Mouse (Mus musculus): ENCODE measurements around the gene Tcf25. TPM values are rescaled to one million over a fixed set of nuclear protein-coding genes. Genes with fewer than 3 reads are reported as not detected.
A peak's percentile ranks its signal among the peaks of the same experiment; 100 is the strongest.

Tcf25 gene
- polyA plus RNA-seq, 1 experiment from 2014 or later, result 144 TPM

DNA sequence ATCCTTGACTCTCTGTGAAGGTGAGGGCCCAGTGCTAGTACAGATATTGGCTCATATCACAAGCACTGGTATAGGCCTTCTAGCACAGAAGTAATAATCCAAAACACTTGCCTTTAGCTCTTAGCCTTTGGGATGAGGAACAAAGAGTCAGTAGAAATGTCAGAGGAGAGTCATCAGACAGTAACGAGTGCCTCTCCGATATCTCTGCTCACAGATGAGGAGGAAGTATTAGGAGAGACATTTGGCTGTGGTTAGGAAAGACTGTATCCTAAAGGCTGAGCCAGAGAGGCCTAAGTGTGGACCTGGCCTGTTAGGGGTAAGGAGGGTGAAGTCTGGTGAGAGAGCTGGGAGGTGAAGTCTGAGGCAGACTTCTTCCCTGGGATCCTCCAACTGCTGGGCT, 68.2 kb downstream of the Tcf25 start:
- Histone ChIP-seq H3K27ac (ENCODE audit: low read length) (no peak overlapping the region), H3K4me2 (replicated peaks; ENCODE audit: low read depth, low read length) (no peak overlapping the region), H3K4me1 (ENCODE audit: insufficient read depth, low read depth, low read length) (no peaks in the 10 kb centered on the region), H3K27me3 (replicated peaks; ENCODE audit: insufficient read depth, low read length) (no peaks in the 10 kb centered on the region), H3K36me3 (ENCODE audit: insufficient read depth, low read length) (no peaks in the 10 kb centered on the region), H3K9me3 (ENCODE audit: low read length) (no peaks in the 10 kb centered on the region), H3K9ac (replicated peaks; ENCODE audit: low read depth) (no peak overlapping the region), H3K4me3 (ENCODE audit: low read depth, low read length) (no peak overlapping the region)
- DNase-seq (ENCODE audit: low spot score) (no peak), ATAC-seq (no peak)
- WGBS, result 89% methylated on average over 2 of the region's 2 CpGs
- TF ChIP-seq EP300 (IDR thresholded peaks at IDR 0.05) (no peak), CTCF (IDR thresholded peaks at IDR 0.05) (no peak)

DNA sequence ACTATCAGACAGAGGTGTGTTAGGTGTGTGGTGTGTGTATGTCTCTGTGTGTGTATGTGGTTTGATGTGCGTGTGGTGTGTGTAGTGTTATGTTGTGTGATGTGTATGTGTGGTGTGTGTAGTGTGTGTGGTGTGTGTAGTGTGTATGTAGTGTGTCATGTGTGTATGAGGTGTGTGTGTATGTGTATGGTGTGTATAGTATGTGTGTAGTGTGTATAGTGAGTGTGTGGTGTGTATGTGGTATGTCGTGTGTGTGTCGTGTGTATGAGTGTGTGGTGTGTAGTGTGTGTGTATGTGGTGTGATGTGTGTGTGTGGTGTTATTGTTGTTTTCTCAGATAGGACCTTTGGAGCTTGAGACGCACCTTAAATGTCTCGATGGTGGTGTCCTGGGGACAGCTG, 68.8 kb downstream of the Tcf25 start:
- Histone ChIP-seq H3K9me3 (ENCODE audit: low read length) (no peaks in the 10 kb centered on the region), H3K27me3 (replicated peaks; ENCODE audit: insufficient read depth, low read length) (no peaks in the 10 kb centered on the region), H3K4me2 (replicated peaks; ENCODE audit: low read depth, low read length) (no peak overlapping the region; the same call in 1 of the 2 replicates), H3K36me3 (ENCODE audit: insufficient read depth, low read length) (no peaks in the 10 kb centered on the region), H3K4me3 (ENCODE audit: low read depth, low read length) (no peak overlapping the region), H3K27ac (ENCODE audit: low read length) (no peak overlapping the region), H3K4me1 (ENCODE audit: insufficient read depth, low read depth, low read length) (no peaks in the 10 kb centered on the region), H3K9ac (replicated peaks; ENCODE audit: low read depth) (no peak overlapping the region)
- no peak for ATAC-seq
- TF ChIP-seq CTCF (IDR thresholded peaks at IDR 0.05) (no peak), EP300 (IDR thresholded peaks at IDR 0.05) (no peak)
- no peak for DNase-seq (ENCODE audit: low spot score)
- WGBS, result 81% methylated on average over 5 of the region's 5 CpGs

DNA sequence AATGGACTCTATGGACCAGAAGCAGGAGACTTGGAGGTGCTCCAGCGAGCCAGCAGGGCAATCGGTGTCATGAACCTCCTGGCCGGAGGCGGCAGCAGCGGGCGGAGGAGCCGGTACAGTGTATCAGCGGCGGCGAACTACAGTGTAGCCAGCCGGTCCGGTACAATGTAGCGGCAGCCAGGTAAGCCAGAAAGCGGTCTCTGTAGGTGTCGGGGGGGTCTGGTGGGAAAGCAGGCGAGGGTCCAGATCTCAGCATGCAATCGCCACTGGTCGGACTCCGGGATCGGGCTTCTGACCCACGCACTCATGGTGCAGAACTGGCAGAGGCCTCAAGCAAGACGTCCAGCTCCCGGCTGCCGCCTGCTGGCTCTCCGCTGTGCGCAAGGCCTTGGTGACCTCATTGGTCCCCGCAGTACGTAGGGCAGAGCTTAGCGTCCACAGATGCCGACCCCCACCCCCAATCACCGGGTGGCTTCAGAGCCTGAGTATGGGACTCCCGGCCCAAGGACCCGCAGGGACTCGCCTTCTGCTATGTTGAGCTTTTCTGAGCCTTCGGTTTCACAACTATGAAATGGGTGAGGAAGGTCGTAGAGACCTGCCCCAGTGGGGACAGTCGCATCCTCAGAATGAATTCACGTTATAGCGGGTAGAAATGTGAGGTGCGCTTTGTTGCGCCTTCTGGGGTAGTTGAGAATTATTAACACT, 69.5 kb downstream of the Tcf25 start:
- DNase-seq (ENCODE audit: low spot score) (peak; percentile 94), ATAC-seq (peak; percentile 97)
- H3K27ac ChIP-seq (ENCODE audit: low read length), result peak overlapping the region; percentile 55; the same call in 1 of the 2 replicates
- peak overlapping the region; percentile 79 for H3K9ac ChIP-seq (replicated peaks; ENCODE audit: low read depth)
- under 1% methylated on average over 41 of the region's 41 CpGs for WGBS
- H3K27me3 ChIP-seq (replicated peaks; ENCODE audit: insufficient read depth, low read length), result no peaks in the 10 kb centered on the region
- H3K4me3 ChIP-seq (ENCODE audit: low read depth, low read length), result peak overlapping the region; percentile 74
- H3K36me3 ChIP-seq (ENCODE audit: insufficient read depth, low read length), result no peaks in the 10 kb centered on the region
- TF ChIP-seq CTCF (IDR thresholded peaks at IDR 0.05) (peak; percentile 72), EP300 (IDR thresholded peaks at IDR 0.05) (no peak)
- H3K4me2 ChIP-seq (replicated peaks; ENCODE audit: low read depth, low read length), result peak overlapping the region; percentile 69
- no peaks in the 10 kb centered on the region for H3K4me1 ChIP-seq (ENCODE audit: insufficient read depth, low read depth, low read length)
- no peaks in the 10 kb centered on the region for H3K9me3 ChIP-seq (ENCODE audit: low read length)

DNA sequence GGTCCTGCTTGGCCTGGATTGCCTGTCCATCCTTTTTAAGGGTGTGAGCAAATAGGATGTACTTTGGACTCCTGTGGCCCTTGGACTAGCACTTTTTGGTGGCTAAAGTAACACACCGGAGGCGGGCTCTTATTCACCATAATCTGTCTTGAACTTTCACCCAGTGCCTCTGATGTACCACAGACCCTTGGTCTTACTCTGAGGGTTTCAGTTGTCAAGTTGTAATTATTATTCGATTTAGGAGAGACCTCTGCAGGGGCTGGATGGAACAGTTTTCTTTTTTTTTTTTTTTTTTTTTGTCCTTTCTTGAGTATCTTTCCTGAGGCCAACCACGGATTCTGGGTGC, 70.0 kb downstream of the Tcf25 start:
- peak overlapping the region; percentile 69 for H3K4me2 ChIP-seq (replicated peaks; ENCODE audit: low read depth, low read length)
- WGBS, result 12% methylated on average over 4 of the region's 4 CpGs
- peak overlapping the region; percentile 79 for H3K9ac ChIP-seq (replicated peaks; ENCODE audit: low read depth)
- no peaks in the 10 kb centered on the region for H3K9me3 ChIP-seq (ENCODE audit: low read length)
- no peak overlapping the region for H3K27ac ChIP-seq (ENCODE audit: low read length)
- ATAC-seq (no peak), DNase-seq (ENCODE audit: low spot score) (no peak)
- TF ChIP-seq CTCF (IDR thresholded peaks at IDR 0.05) (no peak), EP300 (IDR thresholded peaks at IDR 0.05) (no peak)
- no peaks in the 10 kb centered on the region for H3K36me3 ChIP-seq (ENCODE audit: insufficient read depth, low read length)
- no peaks in the 10 kb centered on the region for H3K27me3 ChIP-seq (replicated peaks; ENCODE audit: insufficient read depth, low read length)
- H3K4me1 ChIP-seq (ENCODE audit: insufficient read depth, low read depth, low read length), result no peaks in the 10 kb centered on the region
- peak overlapping the region; percentile 74 for H3K4me3 ChIP-seq (ENCODE audit: low read depth, low read length)

DNA sequence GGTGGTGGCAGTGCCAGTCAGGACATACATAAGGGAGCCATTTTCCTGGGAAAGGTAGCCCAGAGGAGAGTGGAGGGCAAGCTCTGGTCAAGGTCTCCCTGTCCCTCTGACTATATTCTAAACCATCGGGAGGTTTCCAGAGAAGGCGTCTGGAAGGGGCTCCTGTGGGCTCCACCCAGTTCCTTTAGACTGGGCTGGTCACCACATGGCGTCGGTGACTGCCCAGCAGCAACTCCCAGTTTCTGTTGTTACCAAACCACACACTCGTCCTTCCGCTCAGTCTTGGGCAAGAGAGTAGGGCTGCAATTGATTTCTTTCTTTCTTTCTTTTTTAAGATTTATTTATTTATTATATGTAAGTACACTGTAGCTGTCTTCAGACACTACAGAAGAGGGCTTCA, 70.6 kb downstream of the Tcf25 start:
- Histone ChIP-seq H3K4me1 (ENCODE audit: insufficient read depth, low read depth, low read length) (no peaks in the 10 kb centered on the region), H3K4me2 (replicated peaks; ENCODE audit: low read depth, low read length) (no peak overlapping the region)
- 75% methylated on average over 6 of the region's 6 CpGs for WGBS

DNA sequence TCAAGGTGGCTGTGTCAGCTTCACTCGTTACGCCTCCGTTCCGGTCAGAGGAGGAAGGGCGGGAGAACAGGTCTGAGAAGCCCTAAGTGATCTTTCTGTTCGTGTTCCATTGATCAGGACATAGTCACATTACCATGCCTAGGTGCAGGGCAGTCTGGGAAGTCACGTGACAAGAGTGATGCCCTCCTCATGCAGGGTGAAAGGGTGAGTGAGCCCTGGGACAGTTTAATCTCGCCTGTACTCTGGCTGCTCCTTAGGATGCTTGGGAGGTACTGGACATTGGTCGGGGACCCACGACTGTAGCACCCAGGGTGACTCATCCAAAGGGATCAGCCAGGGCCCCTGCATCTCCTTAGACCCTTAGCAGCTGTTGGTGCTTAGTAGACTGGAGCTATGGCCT, 72.4 kb downstream of the Tcf25 start:
- H3K4me1 ChIP-seq (ENCODE audit: insufficient read depth, low read depth, low read length), result no peaks in the 10 kb centered on the region
- H3K27me3 ChIP-seq (replicated peaks; ENCODE audit: insufficient read depth, low read length), result no peaks in the 10 kb centered on the region
- no peak overlapping the region for H3K4me3 ChIP-seq (ENCODE audit: low read depth, low read length)
- H3K27ac ChIP-seq (ENCODE audit: low read length), result no peak overlapping the region
- DNase-seq (ENCODE audit: low spot score) (no peak), ATAC-seq (no peak)
- no peak overlapping the region for H3K4me2 ChIP-seq (replicated peaks; ENCODE audit: low read depth, low read length)
- 77% methylated on average over 10 of the region's 10 CpGs for WGBS
- H3K9ac ChIP-seq (replicated peaks; ENCODE audit: low read depth), result no peak overlapping the region
- no peak for TF ChIP-seq EP300 (IDR thresholded peaks at IDR 0.05)
- no peaks in the 10 kb centered on the region for H3K9me3 ChIP-seq (ENCODE audit: low read length)
- H3K36me3 ChIP-seq (ENCODE audit: insufficient read depth, low read length), result no peaks in the 10 kb centered on the region

More for the DNA sequence above, 70.6 kb downstream of the Tcf25 start:
- Histone ChIP-seq H3K27me3 (replicated peaks; ENCODE audit: insufficient read depth, low read length) (no peaks in the 10 kb centered on the region), H3K27ac (ENCODE audit: low read length) (no peak overlapping the region), H3K9me3 (ENCODE audit: low read length) (no peaks in the 10 kb centered on the region), H3K4me3 (ENCODE audit: low read depth, low read length) (no peak overlapping the region), H3K9ac (replicated peaks; ENCODE audit: low read depth) (no peak overlapping the region), H3K36me3 (ENCODE audit: insufficient read depth, low read length) (no peaks in the 10 kb centered on the region)
- DNase-seq (ENCODE audit: low spot score) (no peak), ATAC-seq (no peak)
- TF ChIP-seq CTCF (IDR thresholded peaks at IDR 0.05), result no peak
- TF ChIP-seq EP300 (IDR thresholded peaks at IDR 0.05), result no peak

DNA sequence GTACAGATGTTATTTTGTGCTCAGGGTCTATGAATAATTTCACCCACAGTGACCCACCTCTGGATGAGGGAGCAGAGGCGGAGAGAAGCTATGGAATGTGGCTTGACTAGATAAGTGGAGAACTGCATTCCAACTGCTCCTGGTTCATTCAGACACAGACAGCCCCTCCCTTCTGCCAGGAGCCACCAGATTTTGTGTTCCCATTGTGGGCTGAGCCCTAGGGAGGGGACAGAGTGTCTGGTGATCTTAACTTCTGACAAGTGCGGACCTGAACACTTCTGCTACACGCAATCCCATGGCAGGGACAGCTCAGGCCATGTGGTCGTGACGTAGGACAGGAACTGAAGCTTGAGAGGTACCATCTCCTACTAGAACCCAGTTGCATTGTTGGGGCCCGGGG, 73.2 kb downstream of the Tcf25 start:
- Histone ChIP-seq H3K9me3 (ENCODE audit: low read length) (no peaks in the 10 kb centered on the region), H3K27me3 (replicated peaks; ENCODE audit: insufficient read depth, low read length) (no peaks in the 10 kb centered on the region), H3K4me3 (ENCODE audit: low read depth, low read length) (no peak overlapping the region), H3K4me2 (replicated peaks; ENCODE audit: low read depth, low read length) (no peak overlapping the region), H3K36me3 (ENCODE audit: insufficient read depth, low read length) (no peaks in the 10 kb centered on the region), H3K4me1 (ENCODE audit: insufficient read depth, low read depth, low read length) (no peaks in the 10 kb centered on the region), H3K9ac (replicated peaks; ENCODE audit: low read depth) (no peak overlapping the region), H3K27ac (ENCODE audit: low read length) (no peak overlapping the region)
- TF ChIP-seq EP300 (IDR thresholded peaks at IDR 0.05), result no peak
- TF ChIP-seq CTCF (IDR thresholded peaks at IDR 0.05), result no peak
- 63% methylated on average over 6 of the region's 6 CpGs for WGBS
- ATAC-seq, result no peak
- DNase-seq (ENCODE audit: low spot score), result no peak
